Mouse (Mus musculus) frontal cortex, postnatal 36 days (tissue): ENCODE measurements around the gene Gpt2.
A peak's percentile ranks its signal among the peaks of the same experiment; 100 is the strongest.

ENCODE experiments used
- DNase-seq, 2 experiments: peaks; one replicate each; pipeline ENCODE4 v3.0.0; 2022; ENCODE audit warnings: low spot score in 2 of 2

The Gpt2 gene

DNA sequence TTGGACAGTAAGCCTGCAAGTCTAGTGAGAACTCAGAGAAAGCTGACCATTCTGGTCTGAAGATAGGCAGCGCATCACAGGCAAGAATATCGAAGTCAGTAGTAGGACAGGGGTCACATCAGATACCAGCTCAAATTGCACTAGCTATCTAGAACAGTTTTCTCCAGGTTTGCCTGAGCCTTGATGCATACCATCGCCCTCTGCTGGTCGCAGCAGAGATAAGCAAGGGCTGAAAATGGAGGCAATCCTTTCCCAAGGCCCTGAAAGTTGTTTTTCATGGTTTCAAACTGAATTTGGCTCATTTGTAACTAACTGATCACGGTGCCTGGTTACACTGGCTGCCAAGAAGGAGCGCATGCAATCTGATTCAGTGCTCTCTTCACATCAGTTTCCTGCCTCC is 33.7 kb downstream of the Gpt2 start:
- DNase-seq, result peak; percentile 57 to 64

DNA sequence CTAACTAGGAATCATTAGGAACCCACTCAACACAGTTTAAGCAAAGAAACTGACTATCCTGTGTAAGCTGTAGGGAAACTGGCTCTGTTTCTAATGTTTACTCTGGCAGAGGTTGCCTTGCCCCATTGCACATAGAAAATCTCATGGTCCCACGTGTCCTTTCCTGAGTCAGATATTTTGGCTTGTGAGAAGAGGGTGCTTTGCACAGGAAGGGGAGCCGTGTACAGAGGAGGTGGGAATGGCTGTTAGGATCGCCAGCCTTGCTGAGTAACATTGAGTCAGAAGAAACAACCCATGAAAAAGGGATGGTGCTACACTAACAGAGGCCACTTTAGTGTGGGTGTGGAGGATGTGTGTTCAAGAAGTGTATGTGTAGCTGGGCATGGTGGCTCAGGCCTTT is 36.6 kb downstream of the Gpt2 start:
- no peak for DNase-seq

- no peak for DNase-seq
Observed at GRCm38 (mm10) chr8:85530717-85531116, 38.3 kb downstream of the Gpt2 start.

- no peak for DNase-seq
Observed at GRCm38 (mm10) chr8:85531471-85531870, 39.1 kb downstream of the Gpt2 start.

- DNase-seq, result no peak
Observed at GRCm38 (mm10) chr8:85532843-85533242, 40.5 kb downstream of the Gpt2 start.

DNA sequence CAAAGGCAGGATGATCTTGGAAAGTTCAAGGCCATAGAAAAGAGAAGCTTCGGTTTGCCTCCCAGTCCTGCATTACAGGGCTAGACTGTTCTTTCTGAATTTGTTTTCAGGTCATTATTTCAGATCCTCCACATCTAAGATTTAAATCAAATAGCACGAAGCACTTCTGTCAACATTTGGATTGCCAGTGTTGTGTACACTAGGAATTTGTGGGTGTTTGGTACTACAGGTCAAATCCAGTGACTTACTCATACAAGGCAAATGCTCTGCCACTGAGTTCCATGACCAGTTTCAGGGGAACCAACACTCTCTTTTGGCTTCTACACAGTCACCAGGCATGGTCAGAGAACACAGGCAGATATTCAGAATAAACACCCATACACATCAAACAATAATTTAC is 41.1 kb downstream of the Gpt2 start:
- no peak for DNase-seq

- DNase-seq, result peak; percentile 41 to 67
Observed at GRCm38 (mm10) chr8:85534163-85534562, 41.8 kb downstream of the Gpt2 start.

DNA sequence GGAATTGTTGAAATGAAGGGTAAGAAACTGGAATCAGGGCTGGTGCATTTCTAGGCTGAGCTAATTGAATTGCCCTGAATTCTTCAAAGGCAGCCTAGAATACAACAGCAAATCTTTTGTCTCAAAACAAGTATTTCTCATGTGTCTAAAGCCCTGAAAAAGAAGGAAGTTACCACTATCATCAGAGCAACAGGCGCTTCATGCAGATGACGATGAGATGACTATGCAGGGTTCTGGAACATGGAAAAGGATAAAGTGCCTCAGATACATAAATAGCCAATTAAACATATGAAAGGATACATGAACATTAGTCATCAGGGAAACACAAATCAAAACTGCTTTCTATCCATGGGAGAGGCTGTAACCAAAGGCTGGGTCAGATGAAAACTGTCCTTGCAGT is 44.0 kb downstream of the Gpt2 start:
- DNase-seq, result no peak

DNA sequence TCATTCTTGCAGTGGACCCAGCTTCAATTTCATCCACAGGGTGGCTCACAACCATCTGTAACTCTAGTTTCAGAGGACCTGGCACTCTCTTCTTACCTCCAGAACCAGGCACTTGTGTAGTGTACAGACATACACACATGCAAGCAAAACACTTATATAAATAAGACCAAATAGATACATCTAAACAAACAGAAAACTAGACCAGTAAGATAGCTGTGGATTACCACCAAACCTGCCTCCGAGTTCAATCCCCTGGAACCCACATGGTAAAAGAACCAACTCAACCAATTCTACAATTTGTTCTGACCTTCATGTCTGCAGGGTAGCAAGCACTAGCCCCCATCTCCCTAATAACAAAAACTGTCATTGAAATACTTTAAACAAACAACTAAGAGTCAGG is 59.6 kb downstream of the Gpt2 start:
- DNase-seq, result no peak

DNA sequence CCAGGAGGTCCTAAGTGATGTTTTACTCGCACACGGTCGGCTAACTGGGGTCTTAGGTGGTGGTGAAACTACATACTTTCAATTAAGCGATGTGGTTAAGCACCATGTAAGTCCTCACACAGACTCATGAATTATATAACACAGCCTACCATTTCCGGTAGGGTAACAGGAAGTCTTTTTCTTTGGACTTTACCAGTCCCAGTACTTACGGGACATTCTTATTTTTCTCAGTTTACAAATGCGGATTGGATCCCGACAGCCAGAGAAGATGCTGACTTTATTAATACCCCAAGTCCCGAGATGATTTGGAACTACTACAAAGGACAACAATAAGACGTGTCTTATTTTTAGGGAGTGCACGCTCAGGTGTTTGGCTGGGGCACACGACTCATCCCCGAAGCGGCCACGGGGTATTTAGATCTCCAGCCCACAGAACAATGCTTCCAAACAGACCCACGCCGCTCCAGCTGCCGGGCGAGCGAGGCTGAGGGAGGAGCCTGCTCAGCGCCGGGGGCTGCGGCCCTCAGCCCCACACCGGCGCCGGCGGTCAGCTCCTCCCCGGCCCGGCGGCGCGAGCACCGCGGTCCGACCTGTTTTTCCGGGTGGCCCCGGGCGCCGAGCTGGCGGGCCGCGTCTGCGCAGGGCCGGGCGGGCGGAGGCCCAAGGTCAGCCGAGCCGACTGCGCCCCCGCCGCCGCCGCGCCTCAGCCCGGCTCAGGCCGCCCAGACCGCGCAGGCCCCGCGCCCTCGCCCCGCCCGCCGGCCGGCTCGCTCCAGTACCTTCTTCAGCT is 62.2 kb downstream of the Gpt2 start:
- peak; percentile 14 to 49 for DNase-seq

GRCm38 (mm10) chr8:85555181-85556145 is 63.1 kb downstream of the Gpt2 start, which contains the start of gene Dnaja2:
Gene Dnaja2 (minus strand): TSS chr8:85555344.
- DNase-seq, result peak; percentile 89 to 91

- no peak for DNase-seq
Observed at GRCm38 (mm10) chr8:85556986-85557600, 64.7 kb downstream of the Gpt2 start.

DNA sequence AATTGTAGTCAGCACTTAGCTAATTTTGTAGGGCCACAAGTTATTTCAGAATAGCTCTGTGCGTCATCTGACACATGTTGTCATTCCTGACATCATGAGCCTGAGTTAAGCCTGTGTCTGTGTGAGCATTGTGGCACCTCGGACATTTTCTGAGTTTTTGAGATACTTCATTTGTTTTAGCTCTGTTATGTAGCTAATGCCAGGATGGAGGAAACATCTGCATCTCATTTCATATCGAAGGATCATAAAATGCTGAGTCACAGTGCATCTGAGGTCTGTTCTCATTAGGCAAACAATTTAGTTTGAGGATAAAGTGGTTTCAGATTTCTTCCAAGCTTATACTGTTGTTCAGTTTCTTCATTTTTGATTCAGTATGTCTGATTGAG is 65.2 kb downstream of the Gpt2 start:
- DNase-seq, result no peak

DNA sequence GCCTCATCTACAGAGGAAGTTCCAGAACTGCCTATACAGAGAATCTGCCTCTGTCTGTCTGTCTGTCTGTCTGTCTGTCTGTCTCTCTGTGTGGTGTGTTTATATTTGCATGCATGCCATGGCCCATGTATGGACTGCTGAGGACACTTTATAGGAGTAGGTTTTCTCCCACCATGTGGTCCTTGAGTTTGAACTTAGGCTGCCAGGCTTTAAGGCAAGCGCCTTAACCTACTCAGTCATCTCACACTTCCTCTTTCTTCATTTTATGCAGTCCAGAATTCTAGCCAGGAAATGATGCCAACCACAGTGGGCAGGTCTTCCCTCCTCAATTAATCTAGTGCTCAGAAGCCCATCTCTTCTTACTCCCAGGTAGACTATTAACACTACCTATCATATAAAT is 66.8 kb downstream of the Gpt2 start:
- DNase-seq, result no peak

DNA sequence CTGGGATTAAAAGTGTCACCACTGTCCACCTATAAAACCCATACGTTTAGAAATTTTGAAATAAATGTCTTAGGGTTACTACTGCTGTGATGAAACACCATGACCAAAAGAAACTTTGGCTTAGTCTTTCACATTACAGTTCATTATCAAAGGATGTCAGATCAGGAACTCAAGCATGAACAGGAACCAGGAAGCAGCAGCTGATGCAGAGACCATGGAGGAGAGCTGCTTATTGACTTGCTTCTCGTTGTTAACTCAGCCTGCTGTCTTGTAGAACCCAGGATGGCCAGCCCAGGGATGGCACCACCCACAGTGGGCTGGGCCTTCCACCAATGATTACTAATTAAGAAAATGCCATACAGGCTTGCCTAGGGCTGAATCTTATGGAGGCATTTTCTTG is 67.6 kb downstream of the Gpt2 start:
- DNase-seq, result no peak

GRCm38 (mm10) chr8:85563336-85563735 is 71.0 kb downstream of the Gpt2 start:
- DNase-seq, result no peak

DNA sequence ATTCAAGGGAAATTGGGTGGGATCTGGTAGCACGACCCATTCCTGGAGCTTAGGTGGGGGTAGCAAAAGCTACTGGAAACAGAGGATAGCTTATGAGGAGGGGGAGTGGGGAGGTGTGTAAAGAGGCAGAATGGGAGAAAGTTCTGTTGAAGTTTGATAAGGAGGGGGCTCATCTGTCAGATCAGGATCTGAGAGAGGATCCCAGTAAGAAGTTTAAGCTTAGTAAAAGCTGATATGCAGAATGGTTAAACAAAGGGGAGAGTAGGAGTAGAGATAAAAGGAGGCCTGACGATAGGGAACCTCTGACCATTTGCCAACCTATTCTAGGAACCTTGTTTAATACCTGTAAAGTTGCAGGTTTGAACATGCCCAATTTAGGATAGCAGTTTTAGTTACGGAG is 72.8 kb downstream of the Gpt2 start:
- DNase-seq, result no peak

DNA sequence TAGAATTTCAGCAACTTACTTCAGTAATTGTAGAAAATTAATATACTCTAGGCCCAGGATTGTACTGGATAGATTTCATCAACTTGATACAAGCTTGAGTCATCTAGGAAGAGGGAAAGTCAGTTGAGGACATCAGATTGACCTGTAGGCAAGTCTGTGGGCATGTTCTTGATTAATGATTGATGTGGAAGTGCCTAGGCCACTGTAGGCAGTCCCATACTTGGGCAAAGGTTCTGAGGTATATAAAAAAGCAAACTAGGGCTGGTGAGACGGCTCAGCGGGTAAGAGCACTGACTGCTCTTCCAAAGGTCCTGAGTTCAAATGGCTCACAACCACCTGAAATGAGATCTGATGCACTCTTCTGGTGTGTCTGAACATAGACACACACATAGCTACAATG is 75.4 kb downstream of the Gpt2 start:
- DNase-seq, result no peak

DNA sequence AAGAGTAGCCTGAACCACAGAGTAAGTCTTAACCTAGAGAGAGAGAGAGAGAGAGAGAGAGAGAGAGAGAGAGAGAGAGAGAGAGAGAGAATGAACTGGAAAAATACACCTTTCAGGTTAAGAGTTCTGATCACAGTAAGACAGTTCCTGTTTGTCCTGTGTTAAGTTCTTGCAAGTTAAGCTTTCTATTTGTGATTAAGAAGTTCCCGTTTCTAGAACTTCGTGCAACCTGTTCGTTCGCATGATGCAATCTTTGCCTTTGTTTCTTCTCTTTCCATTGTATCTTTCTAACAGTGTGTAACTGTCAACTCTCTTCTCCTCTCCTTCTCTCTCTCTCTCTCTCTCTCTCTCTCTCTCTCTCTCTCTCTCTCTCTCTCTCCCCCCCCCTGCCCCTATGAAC is 78.1 kb downstream of the Gpt2 start:
- no peak for DNase-seq

DNA sequence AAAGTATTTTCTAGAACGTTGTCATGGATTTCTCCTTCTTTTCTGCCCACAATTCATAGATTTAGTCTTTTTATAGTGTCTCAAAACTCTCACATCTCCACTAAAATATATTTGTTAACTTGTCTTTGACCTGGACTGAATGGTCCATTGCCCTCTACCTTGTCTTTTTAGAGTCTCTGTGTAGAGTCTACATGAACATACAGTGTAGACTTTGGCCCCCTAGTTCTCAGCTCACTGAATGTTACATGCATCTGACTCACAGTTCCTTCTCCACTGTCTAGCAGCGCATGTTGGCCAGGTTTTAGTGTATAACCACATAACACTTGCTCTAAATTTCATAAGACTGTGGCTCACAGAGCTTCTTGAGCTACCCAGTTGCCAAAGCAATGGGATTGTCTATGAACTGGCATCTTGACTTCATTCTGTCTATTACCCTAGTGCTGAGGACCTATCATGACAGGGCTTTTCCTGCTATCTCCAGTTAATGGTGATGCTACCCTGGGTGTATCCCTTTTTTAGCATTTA is 81.7 kb downstream of the Gpt2 start:
- DNase-seq, result no peak
